Mouse (Mus musculus) MEL (cell line): ENCODE measurements at regions not wholly inside any gene's neighbourhood (a gene's known extent, or its start where the extent isn't known, plus 50 kb on each side); places are given as distances from the start of the nearest gene placed in this dataset.

Experiments
- DNase-seq: peaks from one replicate; pipeline ENCODE4 v3.0.0; 2011; ENCODE audit warnings: low read depth, low spot score
- H3K27ac ChIP-seq: 2 replicates; pipeline ENCODE4 v1.5.1; 2012; ENCODE audit warnings: low read depth, mild to moderate bottlenecking, control low read depth, low read length, moderate library complexity; ENCODE audit not compliant: control insufficient read depth
- H3K27me3 ChIP-seq, 2 experiments: fragments of 150-350 bp in 1 of 2; sonication (generic) in 1 of 2; 2 replicates each; pipeline ENCODE4 v1.6.1; 2012; ENCODE audit warnings: low read length in 2 of 2, mild to moderate bottlenecking in 2 of 2, improper control_type of control experiment in 1 of 2, moderate library complexity in 1 of 2; ENCODE audit not compliant: insufficient read depth in 2 of 2, control insufficient read depth in 1 of 2
- H3K36me3 ChIP-seq, 2 experiments: 2 replicates each; pipeline ENCODE4 v1.6.1; 2012 to 2014; ENCODE audit warnings: low read length in 2 of 2, improper control_type of control experiment in 1 of 2, inconsistent platforms in 1 of 2, mild to moderate bottlenecking in 1 of 2; ENCODE audit not compliant: insufficient read depth in 2 of 2, control insufficient read depth in 1 of 2
- H3K4me1 ChIP-seq, 2 experiments: fragments of 150-350 bp in 1 of 2; sonication (generic) in 1 of 2; 2 replicates each; pipeline ENCODE4 v1.6.1; 2012; ENCODE audit warnings: low read length in 2 of 2, improper control_type of control experiment in 1 of 2, mild to moderate bottlenecking in 1 of 2; ENCODE audit not compliant: insufficient read depth in 2 of 2, control insufficient read depth in 1 of 2
- H3K4me3 ChIP-seq, 2 experiments: fragments of 150-350 bp in 1 of 2; sonication (generic) in 1 of 2; 2 replicates each; pipeline ENCODE4 v1.5.1; 2012; ENCODE audit warnings: low read depth in 2 of 2, low read length in 2 of 2, mild to moderate bottlenecking in 2 of 2, moderate library complexity in 2 of 2, control low read depth in 1 of 2, improper control_type of control experiment in 1 of 2; ENCODE audit not compliant: control insufficient read depth in 1 of 2, insufficient read depth in 1 of 2
- H3K79me2 ChIP-seq: 2 replicates; pipeline ENCODE4 v1.6.1; 2012; ENCODE audit warnings: mild to moderate bottlenecking, low read length, moderate library complexity; ENCODE audit not compliant: control insufficient read depth, poor library complexity, insufficient read depth
- H3K9ac ChIP-seq: 2 replicates; pipeline ENCODE4 v1.6.1; 2012; ENCODE audit warnings: low read depth, mild to moderate bottlenecking, control low read depth, low read length, moderate library complexity; ENCODE audit not compliant: control insufficient read depth, poor library complexity, severe bottlenecking
- H3K9me3 ChIP-seq: fragments of 150-350 bp; sonication (generic); replicated peaks from 2 replicates; pipeline ENCODE4 v1.6.1; 2012; ENCODE audit warnings: mild to moderate bottlenecking, low read length, improper control_type of control experiment, moderate library complexity; ENCODE audit not compliant: insufficient read depth
- CHD1 ChIP-seq: IDR thresholded peaks from 2 replicates; pipeline ENCODE4 v1.6.1; 2012; ENCODE audit warnings: low read depth, mild to moderate bottlenecking, inconsistent platforms, low read length, improper control_type of control experiment
- CHD2 ChIP-seq: IDR thresholded peaks from 2 replicates; pipeline ENCODE4 v1.6.1; 2011; ENCODE audit warnings: low read length, improper control_type of control experiment
- CTCF ChIP-seq, 3 experiments: IDR thresholded peaks in 2 of 3; conservative IDR thresholded peaks in 1 of 3; 2 replicates each; pipeline ENCODE4 v1.5.1; 2011 to 2012; ENCODE audit warnings: low read length in 3 of 3, low read depth in 2 of 3, mild to moderate bottlenecking in 2 of 3, improper control_type of control experiment in 1 of 3, inconsistent platforms in 1 of 3, mixed read lengths in 1 of 3, moderate library complexity in 1 of 3; ENCODE audit not compliant: control insufficient read depth in 1 of 3, insufficient read depth in 1 of 3, poor library complexity in 1 of 3, severe bottlenecking in 1 of 3
- E2F4 ChIP-seq: IDR thresholded peaks from 2 replicates; pipeline ENCODE4 v1.6.1; 2011; ENCODE audit warnings: low read depth, low read length, improper control_type of control experiment, borderline replicate concordance
- ELF1 ChIP-seq: IDR thresholded peaks from 2 replicates; pipeline ENCODE4 v1.6.1; 2014; ENCODE audit warnings: low read depth, mild to moderate bottlenecking, inconsistent platforms, low read length, improper control_type of control experiment, moderate library complexity
- EP300 ChIP-seq, 2 experiments: IDR thresholded peaks; 2 replicates each; pipeline ENCODE4 v1.6.1; 2011; ENCODE audit warnings: improper control_type of control experiment in 2 of 2, low read length in 2 of 2, low read depth in 1 of 2, mild to moderate bottlenecking in 1 of 2
- GABPA ChIP-seq: IDR thresholded peaks from 2 replicates; pipeline ENCODE4 v1.6.1; 2012; ENCODE audit warnings: low read depth, mild to moderate bottlenecking, inconsistent platforms, low read length, improper control_type of control experiment, moderate library complexity
- GATA1 ChIP-seq: IDR thresholded peaks from 2 replicates; pipeline ENCODE4 v1.6.1; 2011; ENCODE audit warnings: low read depth, low read length, improper control_type of control experiment
- HCFC1 ChIP-seq: IDR thresholded peaks from 2 replicates; pipeline ENCODE4 v1.6.1; 2012; ENCODE audit warnings: low read depth, mild to moderate bottlenecking, inconsistent platforms, low read length, improper control_type of control experiment, moderate library complexity
- JUND ChIP-seq: IDR thresholded peaks from 2 replicates; pipeline ENCODE4 v1.6.1; 2011; ENCODE audit warnings: low read depth, mild to moderate bottlenecking, improper control_type of control experiment, low read length
- KAT2A ChIP-seq: conservative IDR thresholded peaks from 2 replicates; pipeline ENCODE4 v1.6.1; 2012; ENCODE audit warnings: low read depth, low read length, improper control_type of control experiment, inconsistent platforms
- MAFK ChIP-seq: IDR thresholded peaks from 2 replicates; pipeline ENCODE4 v1.6.1; 2011; ENCODE audit warnings: low read depth, mild to moderate bottlenecking, low read length, improper control_type of control experiment, borderline replicate concordance
- MAX ChIP-seq: IDR thresholded peaks from 2 replicates; pipeline ENCODE4 v1.6.1; 2011; ENCODE audit warnings: low read length, improper control_type of control experiment
- MAZ ChIP-seq: IDR thresholded peaks from 2 replicates; pipeline ENCODE4 v1.6.1; 2012; ENCODE audit warnings: low read depth, mild to moderate bottlenecking, inconsistent platforms, low read length, improper control_type of control experiment
- MXI1 ChIP-seq: IDR thresholded peaks from 2 replicates; pipeline ENCODE4 v1.6.1; 2011; ENCODE audit warnings: mild to moderate bottlenecking, low read depth, low read length, improper control_type of control experiment
- MYB ChIP-seq: IDR thresholded peaks from 2 replicates; pipeline ENCODE4 v1.6.1; 2011; ENCODE audit warnings: mild to moderate bottlenecking, low read depth, low read length, improper control_type of control experiment
- MYC ChIP-seq: IDR thresholded peaks from 2 replicates; pipeline ENCODE4 v1.6.1; 2011; ENCODE audit warnings: low read depth, mild to moderate bottlenecking, low read length, improper control_type of control experiment, moderate library complexity
- POLR2A ChIP-seq, 2 experiments: IDR thresholded peaks; 2 replicates each; pipeline ENCODE4 v1.6.1; 2011 to 2012; ENCODE audit warnings: low read length in 2 of 2, mild to moderate bottlenecking in 2 of 2, control low read depth in 1 of 2, improper control_type of control experiment in 1 of 2, low read depth in 1 of 2, moderate library complexity in 1 of 2; ENCODE audit not compliant: control insufficient read depth in 1 of 2, insufficient read depth in 1 of 2, poor library complexity in 1 of 2
- POLR2AphosphoS2 ChIP-seq: IDR thresholded peaks from 2 replicates; pipeline ENCODE4 v1.6.1; 2011; ENCODE audit warnings: low read length, improper control_type of control experiment
- POLR2AphosphoS5 ChIP-seq: IDR thresholded peaks from 2 replicates; pipeline ENCODE4 v1.6.1; 2012; ENCODE audit warnings: low read depth, borderline replicate concordance, mild to moderate bottlenecking, inconsistent platforms, low read length, moderate library complexity, mixed read lengths
- SIN3A ChIP-seq: IDR thresholded peaks from 2 replicates; pipeline ENCODE4 v1.6.1; 2012; ENCODE audit warnings: low read length, improper control_type of control experiment, inconsistent platforms
- TAL1 ChIP-seq: IDR thresholded peaks from 2 replicates; pipeline ENCODE4 v1.6.1; 2012; ENCODE audit warnings: mild to moderate bottlenecking, inconsistent platforms, low read length, moderate library complexity, mixed read lengths
- UBTF ChIP-seq: IDR thresholded peaks from 2 replicates; pipeline ENCODE4 v1.6.1; 2012; ENCODE audit warnings: low read depth, mild to moderate bottlenecking, inconsistent platforms, low read length, improper control_type of control experiment, moderate library complexity, borderline replicate concordance; ENCODE audit not compliant: insufficient read depth
- USF1 ChIP-seq: IDR thresholded peaks from 2 replicates; pipeline ENCODE4 v1.6.1; 2014; ENCODE audit warnings: low read depth, mild to moderate bottlenecking, inconsistent platforms, low read length, improper control_type of control experiment, moderate library complexity
- USF2 ChIP-seq, 2 experiments: IDR thresholded peaks; 2 replicates each; pipeline ENCODE4 v1.6.1; 2011 to 2012; ENCODE audit warnings: improper control_type of control experiment in 2 of 2, low read length in 2 of 2, borderline replicate concordance in 1 of 2, inconsistent platforms in 1 of 2, low read depth in 1 of 2, mild to moderate bottlenecking in 1 of 2; ENCODE audit not compliant: insufficient read depth in 1 of 2
- ZKSCAN1 ChIP-seq: IDR thresholded peaks from 2 replicates; pipeline ENCODE4 v1.6.1; 2012; ENCODE audit warnings: low read depth, mild to moderate bottlenecking, inconsistent platforms, low read length, improper control_type of control experiment, moderate library complexity
- ZMIZ1 ChIP-seq: IDR thresholded peaks from 2 replicates; pipeline ENCODE4 v1.6.1; 2012; ENCODE audit warnings: low read depth, mild to moderate bottlenecking, inconsistent platforms, low read length, improper control_type of control experiment, moderate library complexity
- ZNF384 ChIP-seq: IDR thresholded peaks from 2 replicates; pipeline ENCODE4 v1.6.1; 2012; ENCODE audit warnings: low read depth, mild to moderate bottlenecking, inconsistent platforms, low read length, improper control_type of control experiment

DNA sequence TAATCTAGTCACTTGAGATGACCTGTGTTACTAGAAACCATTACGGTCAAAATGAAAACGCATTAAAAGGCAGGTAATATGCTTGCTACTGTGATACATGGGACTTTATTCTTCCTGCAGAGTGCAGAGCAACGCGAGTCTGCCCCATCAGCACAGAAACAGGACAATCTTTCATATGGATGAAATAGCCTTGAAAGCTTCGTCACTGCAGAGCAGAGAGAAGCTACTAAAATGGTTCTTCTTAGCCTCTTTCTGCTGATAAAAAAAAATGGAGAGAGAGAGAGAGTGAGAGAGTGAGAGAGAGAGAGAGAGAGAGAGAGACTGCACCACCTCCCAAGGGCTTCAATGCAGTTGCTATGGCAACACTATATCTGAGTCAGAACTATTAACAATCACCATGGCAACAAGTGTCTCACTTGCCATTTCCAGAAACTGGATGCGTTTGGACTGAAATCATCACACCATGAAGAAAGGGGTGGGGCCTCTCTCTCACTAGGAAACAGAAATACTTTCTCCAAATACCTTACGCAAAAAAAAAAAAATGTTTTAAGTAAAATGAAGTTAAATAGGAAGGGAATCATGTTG is 157.8 kb upstream of the Zbtb20 start:
- no peak overlapping the region for H3K9ac ChIP-seq
- H3K27ac ChIP-seq = no peak overlapping the region
- no peaks in the 10 kb centered on the region for H3K36me3 ChIP-seq
- H3K9me3 ChIP-seq = no peaks in the 10 kb centered on the region
- no peaks in the 10 kb centered on the region for H3K4me1 ChIP-seq
- H3K27me3 ChIP-seq = no peaks in the 10 kb centered on the region
- H3K79me2 ChIP-seq = no peaks in the 10 kb centered on the region
- TF ChIP-seq USF2 (IDR thresholded peaks at IDR 0.05; ENCODE audit: borderline replicate concordance in 1 of 2, insufficient read depth in 1 of 2, low read depth in 1 of 2, low read length in 2 of 2) (no peak), EP300 (IDR thresholded peaks at IDR 0.05; ENCODE audit: low read depth in 1 of 2, low read length in 2 of 2) (no peak), E2F4 (no peak), CHD2 (no peak), CHD1 (no peak), USF1 (no peak), ZNF384 (no peak), ZMIZ1 (no peak), POLR2A (IDR thresholded peaks at IDR 0.05; ENCODE audit: control insufficient read depth in 1 of 2, insufficient read depth in 1 of 2, low read depth in 1 of 2, low read length in 2 of 2, poor library complexity in 1 of 2) (no peak), MYC (no peak), MAX (no peak)
- no peak for DNase-seq
- no peak overlapping the region for H3K4me3 ChIP-seq

- H3K9me3 ChIP-seq = no peaks in the 10 kb centered on the region
- H3K4me1 ChIP-seq = no peaks in the 10 kb centered on the region
- TF ChIP-seq CHD2 (no peak), MAFK (no peak), MXI1 (no peak), ELF1 (no peak), SIN3A (no peak), HCFC1 (no peak), MAZ (no peak), CHD1 (no peak), UBTF (no peak), POLR2AphosphoS2 (no peak), USF1 (no peak), KAT2A (no peak), TAL1 (no peak), CTCF (IDR thresholded peaks at IDR 0.05 in 2 of 3, conservative IDR thresholded peaks at IDR 0.05 in 1 of 3; ENCODE audit: control insufficient read depth in 1 of 3, insufficient read depth in 1 of 3, low read depth in 2 of 3, low read length in 3 of 3, poor library complexity in 1 of 3, severe bottlenecking in 1 of 3) (no peak), GATA1 (no peak), MYB (no peak), GABPA (no peak), ZKSCAN1 (no peak), POLR2AphosphoS5 (no peak), JUND (no peak)
- TF ChIP-seq, all 39 proteins: peak for 0
- no peak overlapping the region for H3K9ac ChIP-seq
- DNase-seq = no peak
- no peak overlapping the region for H3K27ac ChIP-seq
- no peaks in the 10 kb centered on the region for H3K27me3 ChIP-seq
- no peaks in the 10 kb centered on the region for H3K79me2 ChIP-seq
- H3K36me3 ChIP-seq = no peaks in the 10 kb centered on the region
- no peak overlapping the region for H3K4me3 ChIP-seq
Observed at GRCm38 (mm10) chr16:42717075-42717827, 158.4 kb upstream of the Zbtb20 start.
